In the genomic region with DNA sequence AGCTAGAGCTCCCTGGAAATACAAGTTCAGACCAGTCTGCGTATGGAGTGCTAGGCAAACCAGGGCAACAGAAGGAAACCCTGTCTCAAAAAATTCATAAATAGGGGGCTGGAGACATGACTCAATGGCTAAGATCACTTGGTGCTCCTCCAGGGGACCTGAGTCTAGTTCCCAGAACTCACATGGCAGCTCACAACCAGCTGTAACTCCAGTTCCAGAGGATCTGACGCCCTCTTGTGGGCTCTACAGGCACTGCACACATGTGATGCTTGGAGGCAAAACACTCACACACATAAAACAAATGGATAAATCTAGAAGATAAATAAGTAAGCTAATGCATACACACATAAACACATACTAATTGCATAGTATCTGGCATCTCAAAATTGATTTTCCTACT, we compare ENCODE assay signal across 22 mouse cellular contexts. TPM values are rescaled to one million over a fixed set of nuclear protein-coding genes. Genes with fewer than 3 reads are reported as not detected.
DNase-seq lines count a peak whose midpoint lies in the region; ATAC-seq and TF ChIP-seq lines count a peak whose summit lies in the region.
"Had no signal": no experiment of that assay in that cellular context is flagged by ENCODE, and none has a peak within 500 bp of the region (broad histone marks: within the 10 kb centered on the region; RNA-seq: fewer than 3 reads in every experiment).

No protein-coding gene starts in this region.

- no peak for DNase-seq in hindbrain, postnatal 0 days (ENCODE audit: low spot score)
- DNase-seq in lung, embryonic 14.5 days = no peak
- DNase-seq in lung, postnatal 0 days (ENCODE audit: low spot score) = no peak
- peak; percentile 2 for DNase-seq in NIH3T3 (ENCODE audit: low read depth)
- DNase-seq in testis, postnatal 14 days (ENCODE audit: low spot score) = peak; percentile 14
- DNase-seq in spleen, postnatal 14 days (ENCODE audit: low spot score in 2 of 2) = no peak
- DNase-seq: cerebellum, adult 2 months; cerebellum, postnatal 36 days; forebrain, postnatal 0 days; kidney, adult 9 months; kidney, postnatal 4 days; retina, postnatal 1 day; right cerebral cortex, postnatal 4 days; thymus, postnatal 4 days had no signal

- TF ChIP-seq CTCF in hindbrain, postnatal 0 days (IDR thresholded peaks at IDR 0.05; ENCODE audit: low read depth) = peak; percentile 18; the same call in 1 of the 2 replicates
- peak; percentile 21; the same call in 1 of the 2 replicates for TF ChIP-seq CTCF in lung, embryonic 14.5 days (IDR thresholded peaks at IDR 0.05; ENCODE audit: low read depth)
- TF ChIP-seq CTCF in lung, postnatal 0 days (IDR thresholded peaks at IDR 0.05) = no peak

- no peak overlapping the region for H3K4me3 ChIP-seq in hindbrain, postnatal 0 days (ENCODE audit: low read length)
- H3K4me3 ChIP-seq in hindbrain, embryonic 16.5 days (ENCODE audit: low read length) = no peak overlapping the region
- no peak overlapping the region for H3K4me3 ChIP-seq in lung, embryonic 14.5 days (ENCODE audit: low read depth, low read length)
- no peak overlapping the region for H3K4me3 ChIP-seq in lung, postnatal 0 days (ENCODE audit: low read depth, low read length)
- H3K4me3 ChIP-seq: embryonic facial prominence, embryonic 15.5 days; lung, embryonic 15.5 days; midbrain, embryonic 10.5 days had no signal

- ATAC-seq in hindbrain, postnatal 0 days = no peak
- ATAC-seq in hindbrain, embryonic 16.5 days = no peak
- no peak for ATAC-seq in lung, embryonic 14.5 days (ENCODE audit: insufficient read depth)
- ATAC-seq in lung, postnatal 0 days = no peak
- ATAC-seq: forebrain, postnatal 0 days had no signal

- H3K9ac ChIP-seq in hindbrain, postnatal 0 days (replicated peaks; ENCODE audit: low read length) = no peak overlapping the region
- no peak overlapping the region for H3K9ac ChIP-seq in hindbrain, embryonic 16.5 days (ENCODE audit: low read depth, low read length)
- no peak overlapping the region for H3K9ac ChIP-seq in lung, embryonic 14.5 days
- no peak overlapping the region for H3K9ac ChIP-seq in lung, postnatal 0 days (replicated peaks; ENCODE audit: low read depth)
- H3K9ac ChIP-seq: embryonic facial prominence, embryonic 15.5 days; forebrain, postnatal 0 days; lung, embryonic 15.5 days had no signal

- H3K9me3 ChIP-seq in hindbrain, postnatal 0 days (ENCODE audit: low read length) = no peaks in the 10 kb centered on the region
- no peaks in the 10 kb centered on the region; the same call in 1 of the 2 replicates for H3K9me3 ChIP-seq in hindbrain, embryonic 16.5 days (ENCODE audit: control insufficient read depth, low read length)
- H3K9me3 ChIP-seq in lung, embryonic 14.5 days (ENCODE audit: low read depth, low read length) = no peaks in the 10 kb centered on the region
- H3K9me3 ChIP-seq in lung, postnatal 0 days (ENCODE audit: low read length) = no peaks in the 10 kb centered on the region; the same call in 1 of the 2 replicates
- H3K9me3 ChIP-seq: embryonic facial prominence, embryonic 15.5 days; lung, embryonic 15.5 days had no signal

- H3K36me3 ChIP-seq in hindbrain, postnatal 0 days (ENCODE audit: insufficient read depth, low read length) = no peaks in the 10 kb centered on the region
- no peaks in the 10 kb centered on the region for H3K36me3 ChIP-seq in hindbrain, embryonic 16.5 days (ENCODE audit: control insufficient read depth, insufficient read depth, low read length)
- no peaks in the 10 kb centered on the region for H3K36me3 ChIP-seq in lung, embryonic 14.5 days (ENCODE audit: insufficient read depth)
- no peaks in the 10 kb centered on the region for H3K36me3 ChIP-seq in lung, postnatal 0 days (ENCODE audit: insufficient read depth, low read length)
- H3K36me3 ChIP-seq: embryonic facial prominence, embryonic 15.5 days; lung, embryonic 15.5 days; midbrain, embryonic 10.5 days had no signal

- WGBS in hindbrain, postnatal 0 days = 67% methylated on average over 2 of the region's 2 CpGs
- WGBS in hindbrain, embryonic 16.5 days = 65% methylated on average over 2 of the region's 2 CpGs
- WGBS in lung, embryonic 14.5 days = 55% methylated on average over 2 of the region's 2 CpGs
- WGBS in lung, postnatal 0 days = 54% methylated on average over 2 of the region's 2 CpGs

- no peaks in the 10 kb centered on the region for H3K27me3 ChIP-seq in hindbrain, postnatal 0 days (ENCODE audit: insufficient read depth, low read length)
- H3K27me3 ChIP-seq in hindbrain, embryonic 16.5 days (replicated peaks; ENCODE audit: control insufficient read depth, insufficient read depth, low read length) = no peaks in the 10 kb centered on the region
- no peaks in the 10 kb centered on the region for H3K27me3 ChIP-seq in lung, embryonic 14.5 days (ENCODE audit: insufficient read depth, low read length)
- no peaks in the 10 kb centered on the region for H3K27me3 ChIP-seq in lung, postnatal 0 days (replicated peaks; ENCODE audit: insufficient read depth, low read length)
- H3K27me3 ChIP-seq: CH12.LX; embryonic facial prominence, embryonic 15.5 days; lung, embryonic 15.5 days had no signal

- no peak for TF ChIP-seq EP300 in lung, postnatal 0 days (IDR thresholded peaks at IDR 0.05)

- H3K4me2 ChIP-seq in hindbrain, postnatal 0 days (ENCODE audit: low read depth, low read length) = no peak overlapping the region
- no peak overlapping the region for H3K4me2 ChIP-seq in hindbrain, embryonic 16.5 days (ENCODE audit: low read length)
- no peak overlapping the region for H3K4me2 ChIP-seq in lung, embryonic 14.5 days
- no peak overlapping the region for H3K4me2 ChIP-seq in lung, postnatal 0 days (replicated peaks; ENCODE audit: low read depth, low read length)
- H3K4me2 ChIP-seq: embryonic facial prominence, embryonic 15.5 days; lung, embryonic 15.5 days had no signal

- no peak overlapping the region for H3K27ac ChIP-seq in hindbrain, postnatal 0 days
- H3K27ac ChIP-seq in hindbrain, embryonic 16.5 days (ENCODE audit: low read depth, low read length) = no peak overlapping the region
- no peak overlapping the region for H3K27ac ChIP-seq in lung, embryonic 14.5 days (ENCODE audit: low read depth)
- H3K27ac ChIP-seq in lung, postnatal 0 days (ENCODE audit: low read length) = no peak overlapping the region
- H3K27ac ChIP-seq: embryonic facial prominence, embryonic 15.5 days; lung, embryonic 15.5 days; macrophage; midbrain, embryonic 10.5 days had no signal

- H3K4me1 ChIP-seq in hindbrain, postnatal 0 days (ENCODE audit: insufficient read depth, low read length) = no peaks in the 10 kb centered on the region
- H3K4me1 ChIP-seq in hindbrain, embryonic 16.5 days (ENCODE audit: control insufficient read depth, insufficient read depth, low read depth, low read length) = no peaks in the 10 kb centered on the region
- no peaks in the 10 kb centered on the region for H3K4me1 ChIP-seq in lung, embryonic 14.5 days (ENCODE audit: insufficient read depth)
- no peaks in the 10 kb centered on the region for H3K4me1 ChIP-seq in lung, postnatal 0 days (ENCODE audit: insufficient read depth, low read depth, low read length)
- H3K4me1 ChIP-seq: embryonic facial prominence, embryonic 15.5 days; lung, embryonic 15.5 days; midbrain, embryonic 10.5 days had no signal

RNA-seq across cellular contexts. Expression of a gene that starts 59.1 kb away (rescaled TPM):
- 50.3 and 60.1 TPM in 2 replicates for total RNA-seq in hindbrain, postnatal 0 days (2014; rRNA removed)
- polyA plus RNA-seq in hindbrain, postnatal 0 days (2015; fragmentation: Nextera tagmentation; extraction: Ambion mirVana) = 34.7 and 39.6 TPM in 2 replicates
- 41.2 and 47.5 TPM in 2 replicates for polyA plus RNA-seq in hindbrain, embryonic 16.5 days (2015; fragmentation: Nextera tagmentation; extraction: Ambion mirVana)
- 1.6 and 1.9 TPM in 2 replicates for polyA plus RNA-seq in lung, embryonic 14.5 days (2014; fragmentation: Nextera tagmentation; extraction: Ambion mirVana)
- polyA plus RNA-seq in lung, postnatal 0 days (2015; fragmentation: Nextera tagmentation; extraction: Ambion mirVana) = 0.87 and 0.94 TPM in 2 replicates
- total RNA-seq: CH12.LX; hematopoietic stem cell, adult 5-6 weeks; monocyte, adult 5-6 weeks had no signal
- polyA plus RNA-seq: macrophage had no signal

Comparison
In these comparisons a context has a peak if more than half of its experiments do, and no peak if none do; other contexts are left out.
1. DNase-seq: peak in NIH3T3 (single experiment) and testis, postnatal 14 days (single experiment); none in hindbrain, postnatal 0 days (single experiment), lung, embryonic 14.5 days (single experiment), lung, postnatal 0 days (single experiment) and spleen, postnatal 14 days (0 of 2).
2. RNA of a gene that starts 59.1 kb away (polyA plus RNA-seq): 41.2 to 47.5 TPM in hindbrain, embryonic 16.5 days and 34.7 to 39.6 TPM in hindbrain, postnatal 0 days; 1.6 to 1.9 TPM in lung, embryonic 14.5 days and 0.87 to 0.94 TPM in lung, postnatal 0 days; every median in the first group is over 10 times any median in the second.